Mouse (Mus musculus) ES-Bruce4 (cell line): Measurements from ENCODE around the gene Slc6a4.

Experiments
- CTCF ChIP-seq: IDR thresholded peaks from one replicate; pipeline ENCODE4 v1.8.1; 2011; ENCODE audit warnings: low read depth, low read length
- EP300 ChIP-seq: IDR thresholded peaks from 2 replicates; pipeline ENCODE4 v1.6.1; 2011; ENCODE audit warnings: low read depth, low read length; ENCODE audit not compliant: insufficient read depth
- POLR2A ChIP-seq: IDR thresholded peaks from one replicate; pipeline ENCODE4 v1.8.1; 2011; ENCODE audit warnings: low read length; ENCODE audit not compliant: insufficient read depth

GRCm38 (mm10) chr11:77006616-77007015 is 8.2 kb downstream of the Slc6a4 start:
- TF ChIP-seq POLR2A (no peak), CTCF (no peak), EP300 (no peak)
